Mouse (Mus musculus) left cerebral cortex, adult 6 months (tissue): ENCODE measurements around the gene Mcrs1. TPM values are rescaled to one million over a fixed set of nuclear protein-coding genes. Genes with fewer than 3 reads are reported as not detected.

ENCODE experiments used
- long read RNA-seq, 2 experiments: library from polyadenylated mRNA; unstranded; transcript quantifications; one replicate each; pipeline ENCODE4 v2.0.0; 2019 to 2020
- polyA plus RNA-seq: library from polyadenylated mRNA; unstranded; fragments of <200 nt; fragmentation: Nextera tagmentation; gene quantifications from 2 replicates; pipeline ENCODE4 v1.2.3, GENCODE M21; 2021

The Mcrs1 gene
- 105 and 138 TPM in 2 replicates for polyA plus RNA-seq
- long read RNA-seq, experiment 1, transcript Mcrs1-202 (14 exons, 1,771 nt): minor isoform, 10 of 990 reads
- long read RNA-seq, experiment 1, transcript Mcrs1-209 (11 exons, 1,521 nt): minor isoform, 21 of 990 reads
- long read RNA-seq, experiment 1, transcript Mcrs1-201 (15 exons, 1,916 nt): major isoform, 785 of 990 reads
- long read RNA-seq, experiment 1, partial matches to known transcripts: 30 of 990 reads
- long read RNA-seq, experiment 1, other reads (novel, unspliced or antisense): 144 of 990 reads
- long read RNA-seq, experiment 2, transcript Mcrs1-201 (15 exons, 1,916 nt): major isoform, 155 of 197 reads
- long read RNA-seq, experiment 2, partial matches to known transcripts: 21 of 197 reads
- long read RNA-seq, experiment 2, other reads (novel, unspliced or antisense): 18 of 197 reads

DNA sequence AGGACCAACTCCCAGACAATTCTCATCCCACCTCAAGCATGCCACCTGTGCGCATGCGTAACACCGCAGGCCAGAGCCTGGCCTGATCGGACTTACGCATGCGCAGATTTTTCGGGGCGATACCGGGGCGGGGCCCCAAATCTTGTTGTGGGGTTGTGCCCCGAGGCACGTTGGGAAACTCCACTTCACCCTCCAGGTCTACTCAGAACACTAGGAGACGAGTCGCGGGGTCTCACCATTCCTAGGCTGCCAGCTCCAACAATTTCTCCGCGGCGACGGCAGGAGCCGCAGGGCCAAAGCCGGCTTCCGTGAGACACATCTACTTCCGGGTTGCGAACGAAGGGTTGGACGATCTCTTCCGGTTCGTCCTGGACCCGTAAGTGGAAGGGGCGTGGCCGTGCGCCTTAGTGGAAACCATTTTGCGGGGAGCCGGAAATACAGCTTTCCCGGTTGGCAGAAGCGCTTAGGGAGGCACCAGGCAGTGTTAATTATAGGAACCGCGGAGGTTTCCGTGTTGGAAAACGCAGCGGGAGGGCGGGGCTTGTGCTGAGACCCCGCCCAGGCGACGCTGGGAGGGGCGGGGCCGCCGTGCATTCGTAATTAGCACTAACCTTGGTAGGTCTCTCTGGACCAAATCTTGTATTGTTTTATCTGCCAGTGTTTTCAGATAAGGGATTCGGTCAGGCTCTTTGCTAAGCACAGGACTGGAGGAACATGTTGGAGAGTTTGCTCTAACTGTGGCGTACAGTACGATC is at the start of gene Mcrs1:
Gene Mcrs1 (minus strand): TSS at position 336 of the 755 bp plus-strand sequence.

DNA sequence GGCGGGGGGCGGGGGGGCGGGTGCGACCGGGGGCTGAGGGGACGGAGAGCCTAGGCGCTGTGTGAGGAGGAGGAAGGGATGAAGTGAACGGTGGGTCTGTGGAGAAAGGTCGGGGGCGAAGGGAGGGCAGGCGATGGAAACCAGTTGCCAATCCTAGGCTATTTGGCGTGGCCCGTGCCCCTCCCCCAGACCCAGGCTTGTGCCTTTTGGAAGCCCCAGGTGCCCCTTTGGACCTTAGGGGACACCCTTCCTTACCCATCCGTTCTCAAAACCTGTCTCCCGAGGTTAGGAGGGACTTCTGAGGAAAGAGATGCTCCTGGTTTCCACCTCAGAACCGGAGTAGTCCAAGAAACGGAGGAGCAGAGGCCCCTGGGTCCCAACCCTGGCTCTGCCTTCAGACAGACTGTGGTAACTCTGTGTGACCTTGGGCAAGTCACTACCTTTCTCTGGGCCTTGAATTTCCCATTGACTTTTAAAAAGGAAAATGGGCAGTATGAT is 43.8 kb upstream of the Mcrs1 start, which contains the start of gene Fam186b:
Gene Fam186b (minus strand): TSS at position 405 of the 498 bp plus-strand sequence.

DNA sequence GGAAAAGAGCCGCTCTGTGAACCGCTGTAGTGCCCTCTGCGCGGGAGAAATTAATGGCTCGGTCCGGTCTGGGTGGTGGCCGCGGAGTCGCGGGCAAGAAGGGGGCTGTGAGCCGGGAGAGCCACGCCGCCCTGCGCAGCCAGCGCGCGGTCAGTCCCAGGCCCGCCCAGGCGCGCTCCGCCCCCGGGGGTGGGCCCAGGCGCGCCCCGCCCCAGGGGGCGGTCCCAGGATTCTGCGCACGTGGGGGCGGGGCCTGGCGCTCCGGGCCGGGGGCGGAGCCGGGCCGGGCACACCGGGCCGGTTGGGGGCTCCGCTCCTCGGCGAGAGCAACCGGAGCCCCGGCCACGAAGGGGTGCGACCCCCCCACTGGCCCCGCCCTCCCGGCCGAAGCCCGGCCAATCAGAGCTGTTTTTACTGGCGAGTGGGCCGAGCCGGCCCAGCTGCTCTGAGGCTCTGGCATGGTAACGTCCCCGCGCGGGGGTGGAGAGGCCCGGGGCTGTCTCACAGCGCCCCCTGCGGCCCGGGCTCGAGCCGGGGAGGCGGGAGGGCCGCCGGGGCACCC is 43.1 kb upstream of the Mcrs1 start, which contains the start of gene Prpf40b:
Gene Prpf40b (plus strand): TSS at position 275 of the 562 bp plus-strand sequence.

DNA sequence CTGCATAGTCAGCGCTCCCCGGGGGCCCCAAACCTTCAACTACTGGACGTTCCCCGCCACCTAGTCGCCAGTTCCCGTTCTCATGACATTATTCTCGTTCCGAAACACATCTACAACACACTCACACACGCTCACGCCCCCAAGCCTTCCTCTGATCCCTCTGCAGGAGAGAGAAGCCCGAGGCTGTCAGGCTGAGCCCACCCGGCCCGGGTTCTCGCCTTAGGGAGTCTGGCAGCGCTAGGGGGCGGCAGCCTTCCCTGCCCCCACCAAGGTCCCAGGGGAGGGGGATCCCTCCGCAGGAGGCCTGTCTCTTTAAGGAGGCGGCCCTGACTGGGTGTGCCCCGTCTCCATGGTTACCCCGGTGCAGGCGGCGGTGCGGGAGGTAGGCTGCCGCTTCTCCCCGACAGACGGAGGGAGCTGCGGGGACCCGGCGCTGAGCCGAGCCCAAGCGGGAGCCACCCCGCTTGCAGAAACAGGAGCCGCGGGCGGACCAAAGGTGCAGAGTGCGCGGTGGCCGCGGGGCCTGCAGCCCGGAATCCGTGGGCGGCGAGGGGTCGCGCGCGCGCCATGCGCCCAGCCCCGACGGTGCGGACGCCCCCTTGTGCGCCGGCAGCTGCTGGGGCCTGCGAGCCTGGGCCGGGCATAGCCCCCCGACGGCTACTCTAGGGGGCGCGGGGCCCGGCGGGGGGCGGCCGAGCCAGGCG is 27.4 kb downstream of the Mcrs1 start, which contains the start of gene Kcnh3:
Gene Kcnh3 (plus strand): TSS at position 654 of the 704 bp plus-strand sequence.

Other genes with a start within 250 kb of the Mcrs1 start
- gene Tuba1c, start 222.1 kb downstream of the Mcrs1 start, polyA plus RNA-seq: 2.0 and 2.2 TPM in 2 replicates
- gene Prph, start 196.8 kb downstream of the Mcrs1 start, polyA plus RNA-seq: 1.9 and 2.1 TPM in 2 replicates
- 0.09 TPM in 1 of 2 replicates, not detected in the other for gene Troap, start 177.4 kb downstream of the Mcrs1 start, polyA plus RNA-seq
- gene C1ql4, start 164.1 kb downstream of the Mcrs1 start, polyA plus RNA-seq: not detected in 2 replicates
- gene Dnajc22, start 158.8 kb downstream of the Mcrs1 start, polyA plus RNA-seq: 0.32 TPM in 1 of 2 replicates, not detected in the other
- gene Spats2, start 126.0 kb downstream of the Mcrs1 start, polyA plus RNA-seq: 5.8 and 7.5 TPM in 2 replicates
- gene Kcnh3, start 27.1 kb downstream of the Mcrs1 start, polyA plus RNA-seq: 14.3 and 20.8 TPM in 2 replicates
- gene Prpf40b, start 43.1 kb upstream of the Mcrs1 start, polyA plus RNA-seq: 24.3 and 37.1 TPM in 2 replicates
- gene Fam186b, start 43.9 kb upstream of the Mcrs1 start, polyA plus RNA-seq: 0.20 and 0.36 TPM in 2 replicates
- gene Fmnl3, start 118.5 kb upstream of the Mcrs1 start, polyA plus RNA-seq: 0.59 and 2.3 TPM in 2 replicates
- gene Tmbim6, start 140.9 kb upstream of the Mcrs1 start, polyA plus RNA-seq: 159 and 166 TPM in 2 replicates
- gene Nckap5l, start 205.8 kb upstream of the Mcrs1 start, polyA plus RNA-seq: 1.0 and 3.0 TPM in 2 replicates
- gene Bcdin3d, start 222.8 kb upstream of the Mcrs1 start, polyA plus RNA-seq: 6.0 and 8.9 TPM in 2 replicates